Mouse (Mus musculus) left cerebral cortex, adult 2 months (tissue): ENCODE data around the gene Fam71e1. TPM values are rescaled to one million over a fixed set of nuclear protein-coding genes. Genes with fewer than 3 reads are reported as not detected.

Experiments used
- DNase-seq, 2 experiments: peaks; one replicate each; pipeline ENCODE4 v3.0.0; 2021 to 2022; ENCODE audit warnings: low spot score in 2 of 2, mixed read lengths in 1 of 2; ENCODE audit errors: extremely low spot score in 1 of 2
- H3K27ac ChIP-seq: fragments of 200-600 bp; 2 replicates; pipeline ENCODE4 v1.8.1; 2022
- H3K4me3 ChIP-seq: fragments of 200-600 bp; 2 replicates; pipeline ENCODE4 v1.8.1; 2022
- CTCF ChIP-seq: fragments of 200-600 bp; IDR thresholded peaks from 2 replicates; pipeline ENCODE4 v1.8.1; 2022; ENCODE audit warnings: antibody characterized with exemption, mild to moderate bottlenecking, moderate library complexity
- intact Hi-C: fragments of 180-260 bp; cut with DNase I; formaldehyde crosslinking; loops from one replicate; pipeline ENCODE4 v1.15.1; 2025
- total RNA-seq, 2 experiments: library from RNA; stranded (reverse); gene quantifications; 2 replicates each; pipeline ENCODE4 v1.2.3; 2021

Gene Fam71e1
- total RNA-seq, 2 experiments from 2014 or later, result 15.5 to 21.0 TPM

DNA sequence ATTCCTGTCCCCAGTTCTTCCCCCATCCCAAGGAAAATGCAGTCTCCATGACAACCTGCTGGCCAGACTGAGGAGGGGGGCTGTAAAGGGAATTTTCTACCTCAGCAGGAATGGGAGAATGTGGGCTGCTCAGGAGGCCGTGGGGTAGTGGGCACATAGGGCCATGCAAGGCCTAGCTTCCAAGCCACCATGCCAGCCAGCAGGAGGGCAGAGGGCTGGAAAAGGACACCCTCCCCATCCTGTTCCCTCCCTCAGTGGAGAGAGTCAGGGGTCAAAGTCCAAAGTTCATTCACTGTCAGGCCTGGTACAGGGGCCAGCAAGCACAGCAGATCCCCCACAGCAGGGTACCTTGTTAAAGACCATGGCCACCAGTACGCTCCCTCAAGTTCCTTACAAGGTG lies 31.3 kb upstream of the Fam71e1 start, which contains the start of gene Aspdh:
Gene Aspdh, plus strand, starts transcription at position 281 of the 400 bp plus-strand sequence.
- Histone ChIP-seq H3K4me3 (no peak within 1 kb of the TSS), H3K27ac (peak within 1 kb of the TSS; percentile 91)
- TF ChIP-seq CTCF, result no peak
- DNase-seq, result peak in 1 of 2 experiments; percentile 19
- intact Hi-C loops, result no loop called here

DNA sequence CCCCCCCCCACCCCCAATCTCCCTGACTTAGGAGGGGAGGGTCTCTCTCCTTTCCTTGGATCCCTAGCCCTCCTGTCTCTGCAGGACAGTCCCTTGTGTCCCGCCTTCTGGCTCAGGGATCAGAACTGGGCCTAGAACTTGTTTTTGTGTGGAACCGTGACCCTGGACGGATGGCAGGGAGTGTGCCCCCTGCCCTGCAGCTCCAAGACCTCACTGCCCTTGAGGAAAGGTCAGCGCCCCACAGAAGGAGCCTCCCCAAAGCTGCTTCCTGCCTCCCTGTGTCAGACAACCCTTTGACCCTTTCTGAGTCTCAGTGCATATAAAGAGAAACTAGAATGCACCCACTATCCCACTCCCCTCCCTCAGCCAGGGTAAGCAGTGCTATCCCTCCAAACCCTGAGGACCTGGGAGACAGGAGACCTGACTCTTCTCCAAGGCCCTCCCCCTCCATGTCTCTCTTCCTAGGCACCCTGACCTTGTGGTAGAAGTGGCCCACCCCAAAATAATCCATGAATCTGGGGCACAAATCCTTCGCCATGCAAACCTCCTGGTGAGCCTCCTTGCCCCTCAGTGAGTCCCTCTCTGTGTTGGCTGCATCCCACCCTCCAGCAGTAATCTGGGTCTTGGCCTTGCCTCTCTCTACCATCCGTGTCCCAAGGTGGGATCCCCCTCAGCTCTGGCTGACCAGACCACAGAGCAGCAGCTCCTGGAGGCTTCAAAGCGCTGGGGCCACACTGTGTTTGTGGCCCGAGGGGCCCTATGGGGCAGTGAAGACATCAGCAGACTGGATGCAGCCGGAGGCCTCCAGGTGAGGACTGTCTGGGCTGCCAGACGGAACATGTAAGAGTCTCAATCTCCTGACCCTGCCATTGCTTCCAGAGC lies 30.1 kb upstream of the Fam71e1 start:
- Histone ChIP-seq H3K27ac (peak overlapping the region; percentile 69), H3K4me3 (no peak overlapping the region)
- no peak for TF ChIP-seq CTCF
- intact Hi-C loops, result no loop called here
- DNase-seq, result peak in 1 of 2 experiments; percentile 15

DNA sequence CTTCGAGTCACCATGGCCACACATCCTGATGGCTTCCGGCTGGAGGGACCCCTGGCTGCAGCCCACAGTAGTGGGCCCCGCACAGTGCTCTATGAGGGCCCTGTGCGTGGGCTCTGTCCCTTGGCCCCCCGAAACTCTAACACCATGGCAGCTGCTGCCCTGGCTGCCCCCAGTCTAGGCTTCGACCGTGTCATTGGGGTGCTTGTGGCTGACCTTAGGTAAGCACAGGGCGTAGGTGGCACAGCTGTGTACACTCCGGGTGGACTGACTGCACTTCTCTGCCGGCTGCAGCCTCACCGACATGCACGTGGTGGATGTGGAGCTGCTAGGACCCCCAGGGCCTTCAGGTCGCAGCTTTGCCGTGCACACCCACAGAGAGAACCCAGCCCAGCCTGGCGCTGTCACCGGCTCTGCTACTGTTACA lies 29.5 kb upstream of the Fam71e1 start:
- Histone ChIP-seq H3K27ac (peak overlapping the region; percentile 69), H3K4me3 (no peak overlapping the region; the same call in 1 of the 2 replicates)
- no peak; the same call in 1 of the 2 replicates for TF ChIP-seq CTCF
- intact Hi-C loops, result no loop called here
- DNase-seq, result peak in 1 of 2 experiments; percentile 33

DNA sequence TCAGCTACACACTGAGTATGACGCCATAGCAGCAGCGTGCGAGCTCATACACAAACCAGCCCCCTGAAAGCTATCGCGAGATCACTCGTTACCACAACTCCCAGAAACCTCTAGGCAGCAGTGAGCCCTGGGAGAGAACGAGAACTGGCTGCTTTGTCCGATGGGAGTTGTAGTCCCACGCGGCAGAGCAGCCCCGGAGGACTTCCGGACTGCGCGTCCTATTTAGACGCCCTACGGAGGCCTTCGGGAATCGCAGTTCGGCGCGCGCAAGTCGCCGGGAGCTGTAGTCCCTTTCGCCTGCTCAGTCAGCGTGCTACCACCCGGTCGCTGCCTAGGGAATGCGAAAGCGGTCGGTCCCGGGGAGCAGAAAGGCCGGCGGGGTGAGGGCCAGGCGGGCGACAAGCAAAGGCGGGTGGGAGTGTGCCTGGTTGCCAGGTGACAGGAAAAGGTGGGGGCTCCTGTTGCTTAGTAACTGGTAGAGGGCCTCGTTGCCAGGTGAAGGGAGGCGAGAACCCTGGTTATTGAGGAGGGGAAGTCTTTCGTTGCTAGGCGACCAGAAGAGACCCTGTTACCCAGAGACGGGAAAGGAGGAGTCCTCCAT lies 28.5 kb upstream of the Fam71e1 start, which contains the start of gene Josd2:
Gene Josd2, plus strand, starts transcription at position 170 of the 601 bp plus-strand sequence.
- Histone ChIP-seq H3K4me3 (peak within 1 kb of the TSS; percentile 70), H3K27ac (peak within 1 kb of the TSS; percentile 96)
- intact Hi-C loops, result loop anchor here (2.0 kb wide), 1 partner anchor 95 kb away; no protein-coding TSS in a partner anchor
- peak; percentile 94 to 96 for DNase-seq
- no peak; the same call in 1 of the 2 replicates for TF ChIP-seq CTCF

DNA sequence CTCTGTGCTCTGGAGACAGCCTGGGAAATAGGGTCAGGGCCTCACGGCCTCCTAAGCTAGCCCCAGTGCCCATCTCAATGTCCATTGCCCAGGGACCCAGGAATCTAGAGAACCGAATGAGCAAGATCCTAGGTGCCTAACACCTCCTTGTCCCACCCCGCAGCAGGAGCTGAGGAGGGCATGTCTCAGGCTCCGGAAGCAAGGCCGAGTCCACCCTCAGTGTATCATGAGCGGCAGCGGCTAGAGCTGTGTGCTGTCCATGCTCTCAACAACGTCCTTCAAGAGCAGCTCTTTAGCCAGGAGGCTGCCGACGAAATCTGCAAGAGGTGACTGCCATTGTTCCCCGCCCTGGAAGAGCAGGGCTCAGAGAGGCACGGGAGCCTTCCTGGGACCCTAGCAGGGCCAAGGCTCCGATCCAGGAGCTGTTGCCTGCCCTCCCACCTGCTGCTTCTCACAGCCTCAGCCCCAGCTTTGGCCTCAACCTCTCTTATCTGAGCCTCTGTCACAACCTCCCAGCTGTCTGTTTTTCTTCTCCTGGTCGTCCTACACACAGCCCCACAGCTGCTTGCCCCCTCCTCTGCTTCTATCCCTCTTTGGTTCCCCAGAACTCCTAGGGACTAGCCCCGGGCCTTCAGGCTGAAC lies 27.6 kb upstream of the Fam71e1 start:
- Histone ChIP-seq H3K4me3 (peak overlapping the region; percentile 70), H3K27ac (peak overlapping the region; percentile 96)
- no peak for DNase-seq
- intact Hi-C loops, result loop anchor here (2.0 kb wide), 1 partner anchor 96 kb away; no protein-coding TSS in a partner anchor
- no peak for TF ChIP-seq CTCF

DNA sequence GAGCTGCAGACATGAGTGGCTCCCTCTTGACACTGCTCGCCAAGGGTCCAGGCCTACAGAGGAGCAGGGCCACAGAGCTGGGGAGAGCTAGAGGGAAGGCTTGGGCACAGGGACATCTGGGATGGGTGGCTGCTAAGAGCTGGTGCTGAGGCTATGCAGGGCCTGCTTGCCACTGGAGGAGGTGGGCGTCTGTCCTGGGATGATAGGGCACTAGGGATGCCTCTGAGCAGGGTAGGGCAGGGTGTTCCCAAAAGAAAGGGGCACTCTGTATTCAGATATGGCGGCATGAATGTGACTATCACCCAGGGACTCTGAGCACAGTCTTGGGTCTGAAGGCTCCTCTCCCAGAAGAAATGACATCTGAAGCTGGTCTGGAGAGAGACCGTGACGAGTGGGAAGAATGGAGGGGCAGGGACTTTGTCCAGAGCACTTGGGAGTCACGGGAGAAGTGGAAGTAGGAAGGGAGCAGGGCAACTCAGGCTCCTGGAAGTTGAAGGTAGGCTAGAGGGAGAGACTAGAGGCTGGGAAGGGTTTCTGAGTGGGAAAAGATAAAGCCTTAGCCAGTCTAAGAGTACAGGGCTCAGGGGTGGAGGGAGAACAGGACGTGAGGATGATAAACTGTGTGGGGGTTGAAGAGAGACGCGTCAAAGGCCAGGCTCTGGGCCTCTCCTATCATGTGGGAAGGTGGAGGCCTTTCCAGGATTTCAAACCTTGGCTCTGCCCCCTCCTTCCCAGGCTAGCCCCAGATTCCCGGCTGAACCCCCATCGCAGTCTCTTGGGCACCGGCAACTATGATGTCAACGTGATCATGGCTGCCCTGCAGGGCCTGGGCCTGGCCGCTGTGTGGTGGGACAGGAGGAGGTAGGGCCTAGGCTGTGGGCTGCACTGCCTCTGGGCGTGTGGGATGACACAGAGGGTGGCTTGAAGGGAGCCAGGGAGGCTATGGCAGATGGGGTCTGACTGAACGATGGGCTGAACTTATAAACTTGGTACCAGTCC lies 26.4 kb upstream of the Fam71e1 start:
- peak in 1 of 2 experiments; percentile 14 for DNase-seq
- TF ChIP-seq CTCF, result no peak
- Histone ChIP-seq H3K4me3 (no peak overlapping the region), H3K27ac (peak overlapping the region; percentile 96)
- intact Hi-C loops, result loop anchor here (2.0 kb wide), 1 partner anchor 97 kb away; no protein-coding TSS in a partner anchor

DNA sequence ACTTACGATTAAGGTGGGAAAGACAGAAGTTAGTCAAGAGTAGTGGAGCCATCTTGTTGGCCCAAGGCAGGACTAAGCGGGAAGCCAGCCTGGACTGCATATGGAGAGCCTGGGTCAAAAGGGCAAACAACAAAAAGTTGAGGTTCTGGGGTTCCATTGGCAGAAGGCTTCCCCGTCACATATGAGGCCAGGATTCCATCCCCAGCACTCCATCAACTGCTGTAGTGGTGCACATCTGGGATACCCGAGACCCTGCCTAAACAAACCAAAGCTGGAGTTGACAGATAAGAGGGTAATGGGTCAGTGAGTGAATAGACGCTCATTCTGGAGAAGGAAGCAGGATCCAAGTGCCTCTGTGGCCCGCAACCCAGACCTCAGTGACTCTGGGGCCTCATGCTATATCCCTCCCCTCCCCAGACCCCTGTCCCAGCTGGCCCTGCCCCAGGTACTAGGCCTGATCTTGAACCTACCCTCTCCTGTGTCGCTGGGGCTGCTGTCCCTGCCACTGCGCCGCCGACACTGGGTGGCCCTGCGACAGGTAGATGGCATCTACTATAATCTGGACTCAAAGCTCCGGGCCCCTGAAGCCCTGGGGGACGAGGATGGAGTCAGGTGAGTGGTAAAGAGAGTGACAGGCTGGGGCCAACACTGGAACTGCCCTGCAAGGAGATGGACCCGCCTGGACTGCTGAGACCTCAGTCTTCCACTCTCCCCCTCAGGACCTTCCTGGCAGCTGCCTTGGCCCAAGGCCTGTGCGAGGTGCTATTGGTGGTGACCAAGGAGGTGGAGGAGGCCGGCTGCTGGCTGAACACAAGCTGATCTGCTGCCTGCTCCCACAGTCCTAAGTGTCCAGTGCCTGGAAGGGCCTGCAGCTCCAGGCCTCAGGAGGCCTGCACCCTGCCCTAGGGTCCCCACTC lies 25.4 kb upstream of the Fam71e1 start:
- intact Hi-C loops, result no loop called here
- no peak for TF ChIP-seq CTCF
- DNase-seq, result peak in 1 of 2 experiments; percentile 19
- Histone ChIP-seq H3K4me3 (no peak overlapping the region), H3K27ac (peak overlapping the region; percentile 56; the same call in 1 of the 2 replicates)

DNA sequence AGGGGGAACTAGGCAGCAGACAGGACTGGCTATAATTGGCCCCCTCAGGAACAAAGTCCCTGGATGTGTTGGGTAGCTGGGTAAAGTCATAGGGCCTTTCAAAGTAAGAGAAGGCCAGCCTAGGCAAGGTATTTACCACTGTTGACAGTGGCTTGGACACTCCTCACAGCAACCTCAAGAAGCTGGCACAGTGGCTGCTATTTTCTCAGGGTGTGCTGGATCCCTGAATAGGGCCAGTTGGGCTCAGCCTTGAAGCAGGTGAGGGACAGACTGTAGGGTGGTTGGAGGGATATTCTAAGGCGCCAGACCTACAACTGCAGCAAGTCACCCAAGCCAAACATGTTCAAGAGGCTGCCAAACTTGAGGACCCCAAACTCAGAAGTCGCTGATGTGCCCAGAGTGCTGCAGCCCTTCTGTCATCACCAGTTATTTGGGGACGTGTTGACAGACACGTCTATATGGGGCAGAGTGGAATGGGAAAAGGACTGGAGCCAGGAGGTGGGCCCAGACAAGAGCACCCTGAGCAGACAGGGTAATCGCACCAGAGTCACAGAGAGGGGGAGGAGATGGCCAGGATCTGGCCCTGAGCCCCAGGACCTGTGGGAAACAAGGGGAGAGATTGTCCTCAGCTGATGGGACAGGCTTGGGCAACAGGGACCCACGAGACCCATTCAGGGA lies 24.4 kb upstream of the Fam71e1 start:
- H3K27ac ChIP-seq, result peak overlapping the region; percentile 83
- intact Hi-C loops, result no loop called here
- H3K4me3 ChIP-seq, result no peak overlapping the region
- DNase-seq, result peak in 1 of 2 experiments; percentile 26
- TF ChIP-seq CTCF, result no peak

DNA sequence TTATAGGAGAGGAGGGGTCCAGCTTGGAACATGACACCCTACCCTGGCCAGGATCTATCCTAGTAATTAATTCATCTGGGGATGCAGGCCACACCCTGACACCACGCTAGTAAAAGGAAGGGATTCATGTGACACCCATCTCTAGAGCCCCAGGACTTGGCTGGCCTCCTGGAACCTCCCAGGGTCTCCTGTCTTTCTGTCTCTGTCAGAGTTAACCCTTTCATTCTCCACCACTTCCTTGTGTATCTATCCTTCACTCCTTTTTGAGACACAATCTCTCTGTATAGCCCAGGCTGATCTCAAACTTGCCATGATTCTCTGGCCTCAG lies 23.9 kb upstream of the Fam71e1 start:
- intact Hi-C loops, result no loop called here
- DNase-seq, result no peak
- no peak overlapping the region for H3K4me3 ChIP-seq
- peak overlapping the region; percentile 83 for H3K27ac ChIP-seq
- TF ChIP-seq CTCF, result no peak
